Mouse (Mus musculus) liver, embryonic 14.5 days (tissue): ENCODE data around the gene Gabrg3. TPM values are rescaled to one million over a fixed set of nuclear protein-coding genes. Genes with fewer than 3 reads are reported as not detected.
"Not testable (repeated sequence)": the region's sequence is repeated elsewhere in the genome, so short reads cannot be mapped to it uniquely, and the experiment has no call there.

Experiments used
- ATAC-seq: fragments of 200-750 bp; cut with Nextera tagmentation; 2 replicates; pipeline ENCODE4 v1.8.0; 2017; ENCODE audit warnings: moderate number of reproducible peaks, mild to moderate bottlenecking, moderate library complexity; ENCODE audit not compliant: insufficient read depth
- DNase-seq, 3 experiments: peaks; one replicate each; pipeline ENCODE4 v3.0.0-alpha.2; 2012 to 2013; ENCODE audit warnings: low read depth in 3 of 3, low spot score in 3 of 3
- H3K27ac ChIP-seq: fragments of 300-500 bp; sonication (generic); 2 replicates; pipeline ENCODE4 v1.5.1; 2014; ENCODE audit warnings: moderate library complexity, mild to moderate bottlenecking, control low read depth, inconsistent platforms
- H3K27me3 ChIP-seq: fragments of 300-500 bp; sonication (generic); 2 replicates; pipeline ENCODE4 v1.6.1; 2014; ENCODE audit warnings: mild to moderate bottlenecking, low read length, moderate library complexity; ENCODE audit not compliant: control insufficient read depth, insufficient read depth
- H3K36me3 ChIP-seq: fragments of 300-500 bp; sonication (generic); replicated peaks from 2 replicates; pipeline ENCODE4 v1.6.1; 2014; ENCODE audit warnings: low read depth; ENCODE audit not compliant: control insufficient read depth, insufficient read depth
- H3K4me1 ChIP-seq, 2 experiments: fragments of 200-500 bp in 1 of 2; fragments of 300-500 bp in 1 of 2; sonication (generic) in 1 of 2; replicated peaks; 2 replicates each; pipeline ENCODE4 v1.6.1; 2012 to 2014; ENCODE audit warnings: antibody characterized with exemption in 1 of 2, inconsistent platforms in 1 of 2, low read length in 1 of 2; ENCODE audit not compliant: control insufficient read depth in 2 of 2, insufficient read depth in 2 of 2
- H3K4me2 ChIP-seq: fragments of 300-500 bp; sonication (generic); 2 replicates; pipeline ENCODE4 v1.6.1; 2014; ENCODE audit warnings: low read depth, mild to moderate bottlenecking, control low read depth, moderate library complexity
- H3K4me3 ChIP-seq, 2 experiments: fragments of 200-500 bp in 1 of 2; fragments of 300-500 bp in 1 of 2; sonication (generic) in 1 of 2; 2 replicates each; pipeline ENCODE4 v1.5.1; 2012 to 2014; ENCODE audit warnings: low read depth in 2 of 2, low read length in 2 of 2, mild to moderate bottlenecking in 2 of 2, control low read depth in 1 of 2, inconsistent platforms in 1 of 2, moderate library complexity in 1 of 2; ENCODE audit not compliant: insufficient read depth in 1 of 2
- H3K9ac ChIP-seq: fragments of 300-500 bp; sonication (generic); replicated peaks from 2 replicates; pipeline ENCODE4 v1.6.1; 2014; ENCODE audit warnings: mild to moderate bottlenecking, control low read depth, moderate library complexity
- H3K9me3 ChIP-seq: fragments of 300-500 bp; sonication (generic); 2 replicates; pipeline ENCODE4 v1.6.1; 2016; ENCODE audit warnings: low read length, mixed read lengths; ENCODE audit not compliant: control insufficient read depth
- CTCF ChIP-seq: IDR thresholded peaks from 2 replicates; pipeline ENCODE4 v1.5.1; 2016; ENCODE audit warnings: antibody characterized with exemption, low read depth, control low read depth
- EP300 ChIP-seq: IDR thresholded peaks from 2 replicates; pipeline ENCODE4 v1.6.1; 2016; ENCODE audit warnings: antibody characterized with exemption, low read depth
- WGBS: fragments of 180-500 bp; shearing (Covaris S2); extraction: QIAGEN DNeasy Blood & Tissue Kit; methylation state at CpG from one replicate; pipeline ENCODE4 v1.1.7; 2014; ENCODE audit not compliant: insufficient replicate concordance; 5-methylcytosine and 5-hydroxymethylcytosine counted together
- polyA plus RNA-seq, 2 experiments: library from polyadenylated mRNA; depleted of rRNA in 1 of 2; stranded (reverse) in 1 of 2; unstranded in 1 of 2; fragments of >200 nt; fragmentation: Nextera tagmentation in 1 of 2; extraction: Ambion mirVana in 1 of 2; gene quantifications; 2 replicates each; pipeline versions ENCODE4 v1.2.1 to v1.2.3; 2012 to 2014

The Gabrg3 gene
- polyA plus RNA-seq, 2 experiments = 0.03 TPM; not detected in 1

GRCm38 (mm10) chr7:57243981-57244380 lies 143.0 kb downstream of the Gabrg3 start:
- TF ChIP-seq EP300 (no peak), CTCF (no peak)
- DNase-seq (no peak), ATAC-seq (no peak)
- Histone ChIP-seq H3K9me3 (no peaks in the 10 kb centered on the region), H3K4me1 (no peaks in the 10 kb centered on the region), H3K36me3 (no peaks in the 10 kb centered on the region), H3K4me2 (no peak overlapping the region), H3K9ac (no peak overlapping the region), H3K27ac (no peak overlapping the region), H3K27me3 (no peaks in the 10 kb centered on the region), H3K4me3 (no peak overlapping the region)
- WGBS = 45% methylated on average over 4 of the region's 4 CpGs

DNA sequence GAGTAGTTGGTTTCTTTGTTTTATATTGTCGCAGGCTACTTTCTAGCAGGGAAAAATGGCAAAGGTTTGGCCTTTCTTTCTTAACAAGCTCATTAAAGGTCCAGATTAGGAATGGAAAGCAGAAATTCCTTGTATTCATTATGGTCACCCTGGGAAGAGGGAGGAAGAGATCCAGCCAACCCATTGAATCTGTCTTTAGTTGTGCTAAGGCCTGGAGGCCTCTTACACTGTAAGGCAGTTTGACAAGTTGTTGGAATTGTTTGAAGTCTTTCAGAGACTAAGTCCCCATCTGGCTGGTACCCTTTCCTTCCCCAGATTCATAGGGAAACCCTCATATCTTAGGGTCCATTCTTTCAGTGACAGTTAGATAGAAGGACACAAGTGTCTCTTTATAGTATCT lies 172.9 kb downstream of the Gabrg3 start:
- 68% methylated on average over 1 of the region's 1 CpGs for WGBS
- Histone ChIP-seq H3K4me1 (no peaks in the 10 kb centered on the region), H3K9ac (no peak overlapping the region), H3K27ac (no peak overlapping the region), H3K27me3 (no peaks in the 10 kb centered on the region), H3K36me3 (no peaks in the 10 kb centered on the region), H3K9me3 (no peaks in the 10 kb centered on the region), H3K4me3 (no peak overlapping the region), H3K4me2 (no peak overlapping the region)
- TF ChIP-seq EP300 (no peak), CTCF (no peak)
- DNase-seq (no peak), ATAC-seq (no peak)

- no peak for DNase-seq
- no peak overlapping the region for H3K27ac ChIP-seq
- H3K27me3 ChIP-seq = no peaks in the 10 kb centered on the region
- H3K36me3 ChIP-seq = no peaks in the 10 kb centered on the region
- no peak overlapping the region for H3K4me3 ChIP-seq
- no peaks in the 10 kb centered on the region for H3K4me1 ChIP-seq
- no peak for ATAC-seq
- TF ChIP-seq CTCF (no peak), EP300 (no peak)
- no peaks in the 10 kb centered on the region for H3K9me3 ChIP-seq
- no peak overlapping the region for H3K4me2 ChIP-seq
- H3K9ac ChIP-seq = no peak overlapping the region
- WGBS = 56% methylated on average over 1 of the region's 1 CpGs
Observed at GRCm38 (mm10) chr7:57186015-57186414, 201.0 kb downstream of the Gabrg3 start.

- not testable (repeated sequence) for H3K27ac ChIP-seq, DNase-seq, H3K9ac ChIP-seq, ATAC-seq, H3K36me3 ChIP-seq, H3K4me2 ChIP-seq, H3K4me1 ChIP-seq, H3K27me3 ChIP-seq, H3K9me3 ChIP-seq, H3K4me3 ChIP-seq
- WGBS = 44% methylated on average over 2 of the region's 2 CpGs
Observed at GRCm38 (mm10) chr7:57175891-57176545, 211.0 kb downstream of the Gabrg3 start.

GRCm38 (mm10) chr7:57166931-57167330 lies 220.1 kb downstream of the Gabrg3 start:
- no peak overlapping the region for H3K4me3 ChIP-seq
- no peak overlapping the region for H3K27ac ChIP-seq
- DNase-seq (no peak), ATAC-seq (no peak)
- H3K9me3 ChIP-seq = no peaks in the 10 kb centered on the region
- 57% methylated on average over 3 of the region's 3 CpGs for WGBS
- no peaks in the 10 kb centered on the region for H3K27me3 ChIP-seq
- TF ChIP-seq CTCF = no peak
- TF ChIP-seq EP300 = no peak
- no peaks in the 10 kb centered on the region for H3K36me3 ChIP-seq
- no peaks in the 10 kb centered on the region for H3K4me1 ChIP-seq
- H3K9ac ChIP-seq = no peak overlapping the region
- H3K4me2 ChIP-seq = no peak overlapping the region
